Mouse (Mus musculus): ENCODE measurements around the gene Hhipl1. TPM values are rescaled to one million over a fixed set of nuclear protein-coding genes. Genes with fewer than 3 reads are reported as not detected.

Hhipl1 gene
- total RNA-seq, 4 experiments from 2014 or later, result 9.4 to 11.2 (median 10.7) TPM

GRCm38 (mm10) chr12:108311741-108312290 lies 5.7 kb downstream of the Hhipl1 start:
- DNase-seq (ENCODE audit: low spot score in 2 of 2), result no peak

DNA sequence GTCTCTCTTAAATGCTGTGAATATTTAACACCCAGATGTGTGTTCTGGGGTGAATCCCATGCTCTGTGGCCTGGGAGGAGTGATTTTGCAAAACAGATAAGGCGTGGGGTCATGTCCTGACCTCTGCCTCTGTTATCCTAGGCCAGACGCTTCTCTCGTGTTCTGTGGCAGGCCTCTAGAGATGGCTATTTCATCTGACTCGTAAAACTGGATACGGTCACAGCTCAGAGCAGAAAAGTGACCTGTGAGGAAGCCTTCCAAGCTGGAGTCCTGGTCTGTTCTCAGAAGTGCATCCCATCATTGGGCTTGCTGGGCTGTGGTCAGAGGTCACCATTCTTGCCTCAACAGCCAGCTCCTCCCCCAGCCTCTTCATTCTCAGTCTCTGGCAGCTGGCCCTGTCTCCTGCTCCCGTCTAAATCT lies 6.4 kb downstream of the Hhipl1 start:
- DNase-seq (ENCODE audit: low spot score in 2 of 2), result no peak

- no peak for DNase-seq (ENCODE audit: low spot score in 2 of 2)
These were observed 7.2 kb downstream of the Hhipl1 start for GRCm38 (mm10) chr12:108313244-108313772.

- DNase-seq (ENCODE audit: low spot score in 2 of 2), result no peak
These were observed 9.7 kb downstream of the Hhipl1 start for GRCm38 (mm10) chr12:108315818-108316217.

DNA sequence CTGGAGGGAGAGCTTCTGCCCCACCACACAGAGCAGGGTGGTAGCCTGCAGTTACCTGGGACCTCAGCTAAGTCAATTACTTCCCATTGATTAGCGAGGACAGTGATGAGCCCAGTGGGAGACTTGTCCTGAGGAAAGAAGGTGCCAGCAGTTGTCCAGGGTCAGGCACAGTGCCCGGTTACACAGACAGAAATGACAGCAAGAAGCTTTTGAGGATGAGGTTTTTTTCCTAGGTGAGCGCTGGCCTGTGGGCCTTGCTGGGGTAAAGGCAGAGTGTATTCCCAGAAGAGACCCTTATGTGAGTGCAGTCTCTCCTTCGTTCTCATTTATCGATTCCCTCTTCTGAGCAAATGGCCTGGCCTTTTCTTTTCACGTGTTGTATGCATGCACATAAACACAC lies 10.6 kb downstream of the Hhipl1 start:
- no peak for DNase-seq (ENCODE audit: low spot score in 2 of 2)

GRCm38 (mm10) chr12:108317201-108317738 lies 11.2 kb downstream of the Hhipl1 start:
- no peak for DNase-seq (ENCODE audit: low spot score in 2 of 2)

- DNase-seq (ENCODE audit: low spot score in 2 of 2), result no peak
These were observed 11.9 kb downstream of the Hhipl1 start for GRCm38 (mm10) chr12:108317826-108318430.

GRCm38 (mm10) chr12:108318499-108318898 lies 12.4 kb downstream of the Hhipl1 start:
- DNase-seq (ENCODE audit: low spot score in 2 of 2), result no peak

- no peak for DNase-seq (ENCODE audit: low spot score in 2 of 2)
These were observed 14.0 kb downstream of the Hhipl1 start for GRCm38 (mm10) chr12:108320096-108320495.

DNA sequence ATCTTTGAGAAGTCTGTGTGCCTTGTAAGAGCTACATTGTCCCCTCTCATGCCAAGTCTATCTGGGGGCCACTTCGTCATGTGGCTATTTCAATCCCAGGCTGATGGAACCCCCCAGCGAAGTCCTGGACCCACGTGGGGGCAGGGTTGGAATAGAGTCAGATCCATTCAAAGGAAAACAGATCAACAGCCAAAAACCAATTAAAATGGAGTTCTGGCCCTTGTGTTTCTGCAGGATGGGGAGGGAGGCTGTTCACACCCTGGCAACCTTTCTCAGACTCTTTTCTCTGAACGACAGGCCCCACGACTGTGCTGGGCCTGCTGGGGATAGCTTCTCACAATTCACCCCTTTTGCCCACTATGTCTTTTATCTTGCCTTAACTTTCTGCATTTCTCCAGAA lies 20.3 kb downstream of the Hhipl1 start:
- no peak for DNase-seq (ENCODE audit: low spot score in 2 of 2)

DNA sequence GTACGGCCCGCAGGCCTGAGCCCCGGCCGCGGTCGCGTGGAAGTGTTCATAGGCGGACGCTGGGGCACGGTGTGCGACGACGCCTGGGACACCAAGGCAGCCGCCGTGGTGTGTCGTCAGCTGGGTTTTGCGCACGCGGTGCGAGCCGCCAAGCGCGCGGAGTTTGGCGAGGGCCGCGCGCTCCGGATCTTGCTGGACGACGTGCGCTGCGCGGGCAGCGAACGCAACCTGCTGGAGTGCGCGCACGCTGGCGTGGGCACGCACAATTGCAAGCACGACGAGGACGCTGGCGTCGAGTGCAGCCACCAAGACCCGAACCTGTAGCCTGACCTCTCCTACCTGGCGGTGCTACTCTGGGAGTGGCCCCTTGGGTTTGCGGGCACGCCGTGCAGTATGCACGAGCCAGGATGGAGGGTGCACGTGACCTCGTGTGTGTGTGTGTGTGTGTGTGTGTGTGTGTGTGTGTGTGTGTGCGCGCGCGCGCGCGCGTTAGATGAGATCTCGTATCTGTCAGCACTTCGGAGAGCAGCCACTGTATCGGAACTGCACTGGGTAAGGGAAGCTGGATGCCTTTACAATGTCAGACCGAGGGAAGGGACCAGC lies 21.9 kb downstream of the Hhipl1 start:
- peak; percentile 73 to 91 for DNase-seq (ENCODE audit: low spot score in 2 of 2)

- DNase-seq (ENCODE audit: low spot score in 2 of 2), result peak; percentile 71 to 75
These were observed 27.0 kb downstream of the Hhipl1 start for GRCm38 (mm10) chr12:108333056-108333455.

DNA sequence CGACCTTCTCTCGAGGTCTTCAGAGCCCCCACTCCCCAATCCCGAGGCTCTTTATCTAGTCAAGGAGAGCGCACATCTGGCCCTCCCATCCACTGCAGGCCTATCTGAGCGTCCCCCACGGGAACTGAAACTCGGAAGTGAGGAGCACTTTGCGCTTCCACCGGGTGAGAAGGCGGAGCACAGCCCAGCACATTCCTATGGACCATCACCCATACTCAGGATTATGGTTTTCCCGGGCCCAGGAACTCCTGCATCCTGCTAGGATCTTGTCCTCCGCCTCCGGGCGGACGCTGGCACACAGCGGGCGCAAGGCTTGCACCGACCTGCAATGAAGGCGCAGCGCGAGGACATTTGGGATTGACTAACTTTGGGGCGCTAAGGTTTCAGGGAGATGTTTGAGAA lies 27.4 kb downstream of the Hhipl1 start:
- DNase-seq (ENCODE audit: low spot score in 2 of 2), result no peak

GRCm38 (mm10) chr12:108333895-108334445 lies 27.9 kb downstream of the Hhipl1 start, which contains the start of gene Cyp46a1:
Gene Cyp46a1, plus strand, starts transcription at chr12:108334381.
- peak; percentile 99 to 100 for DNase-seq (ENCODE audit: low spot score in 2 of 2)

GRCm38 (mm10) chr12:108334529-108334928 lies 28.5 kb downstream of the Hhipl1 start:
- DNase-seq (ENCODE audit: low spot score in 2 of 2), result peak in 1 of 2 experiments; percentile 50

DNA sequence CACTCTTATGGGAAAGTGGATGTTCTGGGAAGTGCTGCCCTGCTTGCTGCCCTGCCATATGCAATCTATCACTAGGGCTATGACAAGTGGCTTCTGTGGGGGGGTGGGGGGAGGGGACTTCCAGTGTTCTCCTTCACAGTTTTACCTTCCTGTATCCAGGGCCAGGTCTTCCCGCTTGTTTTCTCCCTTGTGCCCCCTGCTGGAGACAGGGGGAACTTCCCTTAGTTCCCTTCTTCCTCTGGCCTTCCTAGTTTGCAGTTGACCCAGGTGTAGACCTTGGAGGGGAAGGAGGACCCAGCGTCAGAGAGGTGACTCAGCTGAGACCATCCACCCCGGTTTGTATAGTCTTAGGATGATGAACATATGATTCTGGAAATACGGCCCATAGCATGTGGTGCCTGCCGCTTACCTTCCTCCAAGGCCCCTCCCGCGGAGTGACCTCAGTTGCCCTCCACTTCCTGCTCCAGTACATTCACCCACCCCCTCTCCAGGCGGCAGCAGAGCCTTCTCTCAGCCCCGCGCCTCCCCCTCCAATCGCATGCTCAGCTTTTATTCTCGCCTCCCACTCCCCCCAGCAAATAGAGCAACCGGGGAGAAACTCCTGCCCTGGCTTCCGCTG lies 32.6 kb downstream of the Hhipl1 start:
- no peak for DNase-seq (ENCODE audit: low spot score in 2 of 2)

DNA sequence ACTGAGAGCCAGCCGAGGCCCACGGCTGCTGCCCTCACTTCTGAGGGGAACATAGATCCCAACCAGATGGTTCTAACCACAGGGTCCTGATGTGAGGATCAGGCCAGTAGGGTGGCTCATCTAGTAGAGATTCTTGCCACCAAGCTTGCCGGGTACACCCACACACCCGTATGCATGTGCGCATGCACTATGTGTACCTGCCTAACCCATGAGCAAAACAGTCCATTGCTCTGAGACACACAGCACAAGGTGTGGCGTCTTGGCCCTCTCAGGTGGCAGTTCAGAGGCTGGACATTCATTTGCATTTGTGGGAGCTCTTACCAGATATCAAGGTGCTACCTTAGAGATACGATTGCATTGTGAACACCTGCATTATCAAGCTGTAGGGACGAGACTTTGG lies 42.1 kb downstream of the Hhipl1 start:
- DNase-seq (ENCODE audit: low spot score in 2 of 2), result no peak

DNA sequence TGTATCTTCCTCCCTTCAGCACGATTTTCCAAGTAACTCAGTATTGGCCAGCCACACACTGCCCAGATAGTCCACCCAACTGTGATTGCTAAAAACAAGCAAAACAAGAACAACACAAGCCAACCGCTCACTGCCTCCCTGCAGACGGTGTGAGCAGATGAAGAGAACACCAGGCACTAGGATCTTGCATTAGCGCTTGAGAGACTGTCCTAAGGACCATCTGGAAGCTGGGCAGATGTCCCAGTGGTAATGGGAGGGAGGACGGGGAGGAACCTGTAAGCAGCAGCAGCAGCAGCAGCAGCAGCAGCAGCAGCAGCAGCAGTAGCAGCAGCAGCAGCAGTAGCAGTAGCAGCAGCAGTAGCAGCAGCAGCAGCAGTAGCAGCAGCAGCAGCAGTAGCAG lies 43.0 kb downstream of the Hhipl1 start:
- DNase-seq (ENCODE audit: low spot score in 2 of 2), result no peak

DNA sequence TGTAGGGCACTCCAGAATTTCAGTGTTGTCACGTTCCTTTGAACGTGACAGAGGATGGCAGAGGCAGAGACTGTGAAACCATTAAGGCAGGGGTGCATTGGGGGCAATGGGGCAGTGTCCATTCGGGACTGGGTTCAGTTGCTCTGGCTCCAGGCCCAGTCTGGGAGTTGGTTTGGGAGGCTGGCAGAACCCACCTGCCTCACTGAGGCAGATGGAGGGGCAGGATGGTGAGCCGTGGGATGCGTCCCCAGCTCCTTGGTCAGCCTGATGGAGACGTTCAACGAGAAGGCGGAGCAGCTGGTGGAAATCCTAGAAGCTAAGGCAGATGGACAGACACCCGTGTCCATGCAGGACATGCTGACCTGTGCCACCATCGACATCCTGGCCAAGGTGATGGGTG lies 44.9 kb downstream of the Hhipl1 start:
- DNase-seq (ENCODE audit: low spot score in 2 of 2), result no peak

DNA sequence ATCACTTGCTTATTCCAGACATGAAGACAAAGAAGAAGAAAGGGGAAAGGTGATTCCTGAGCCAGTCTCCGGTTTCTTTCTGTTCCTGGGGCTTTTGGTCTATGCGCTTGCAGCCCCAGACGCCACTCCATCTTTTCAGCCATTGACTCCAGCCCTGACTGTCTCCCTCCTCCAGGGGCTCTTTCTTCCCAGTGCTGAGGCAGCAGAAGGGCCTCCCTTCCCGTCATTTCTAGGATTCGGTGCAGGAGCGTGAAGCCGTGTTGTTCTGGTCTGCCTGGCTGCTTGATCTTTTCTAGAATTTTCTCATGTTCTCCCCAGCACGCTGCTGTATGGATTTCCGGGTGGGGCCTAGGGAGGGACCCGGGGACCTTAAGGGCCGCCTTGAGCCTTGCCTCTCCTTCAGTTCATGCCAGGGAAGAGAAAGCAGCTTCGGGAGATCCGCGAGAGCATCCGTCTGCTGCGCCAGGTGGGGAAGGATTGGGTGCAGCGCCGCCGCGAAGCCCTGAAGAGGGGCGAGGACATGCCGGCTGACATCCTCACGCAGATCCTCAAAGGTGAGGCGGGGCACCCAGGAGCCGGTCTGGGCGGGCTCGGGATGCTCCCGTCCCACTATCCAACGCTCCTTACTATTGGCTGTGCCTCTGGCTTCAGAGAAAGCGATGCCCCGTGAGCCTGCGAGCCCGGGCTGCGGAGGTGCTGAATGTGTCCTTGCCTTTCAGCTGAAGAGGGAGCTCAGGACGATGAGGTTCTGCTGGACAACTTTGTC lies 46.5 kb downstream of the Hhipl1 start:
- DNase-seq (ENCODE audit: low spot score in 2 of 2), result no peak

GRCm38 (mm10) chr12:108354284-108354683 lies 48.2 kb downstream of the Hhipl1 start:
- no peak for DNase-seq (ENCODE audit: low spot score in 2 of 2)

Data from left cerebral cortex, adult 8-10 months (tissue).